Mouse (Mus musculus) mouse embryonic stem cell (cell line): ENCODE data around the gene Tfr2.

Source experiments
- in situ Hi-C, 2 experiments: fragments of 300-500 bp; cut with MboI; formaldehyde crosslinking; loops; 1 replicate in 1 of 2; 3 replicates in 1 of 2; pipeline ENCODE4 v1.14.3; 2019 to 2020; ENCODE audit warnings: low sequenced_read_pairs in 2 of 2, low pct_unique_long_range_greater_than_20kb in 1 of 2, mixed read lengths in 1 of 2; ENCODE audit not compliant: unreplicated experiment in 1 of 2

The Tfr2 gene

GRCm38 (mm10) chr5:137533117-137533827 is 36.4 kb upstream of the Tfr2 start, which contains the start of the genes Epo and Gnb2:
Gene Epo, minus strand, starts transcription at chr5:137533242.
Gene Gnb2, minus strand, starts transcription at chr5:137533510.
- in situ Hi-C loops = no loop called here

DNA sequence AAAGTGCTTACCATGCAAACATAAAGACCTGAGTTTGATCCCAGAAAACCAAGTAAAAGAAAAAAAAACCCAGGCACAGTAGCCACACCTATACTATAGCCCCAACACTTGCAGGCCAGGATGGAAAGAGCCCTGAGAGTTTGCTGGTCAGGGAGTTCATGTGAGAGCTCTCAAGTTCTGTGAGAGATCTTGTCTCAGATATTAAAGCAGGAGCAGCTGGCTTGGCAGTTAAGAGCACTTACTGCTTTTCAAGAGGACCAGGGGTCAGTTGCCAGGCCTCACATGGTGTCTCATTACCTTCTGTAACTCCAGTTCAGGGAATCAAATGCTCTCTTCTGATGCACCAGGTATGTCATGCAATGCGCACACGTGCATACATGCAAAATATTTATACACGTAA is 34.9 kb upstream of the Tfr2 start:
- in situ Hi-C loops = no loop called here

DNA sequence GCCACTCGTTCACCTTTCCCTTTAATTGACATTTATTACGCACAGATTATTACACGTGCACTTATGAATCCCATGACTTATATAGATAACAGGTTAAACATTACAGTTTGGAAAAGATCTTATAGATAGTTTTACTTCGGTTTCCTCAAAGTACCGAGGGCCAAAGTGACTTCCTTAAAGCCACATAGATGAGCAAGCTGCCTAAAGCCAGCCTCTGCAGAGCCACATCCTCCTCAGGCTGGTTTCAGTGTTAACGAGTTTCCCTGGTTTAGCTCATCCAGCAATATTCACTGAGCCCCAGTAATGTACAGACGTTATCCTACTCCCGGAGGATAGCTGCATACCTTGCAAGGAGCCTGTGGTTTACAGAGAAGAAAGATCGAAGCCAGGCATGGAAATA is 34.3 kb upstream of the Tfr2 start:
- in situ Hi-C loops = no loop called here

- in situ Hi-C loops = no loop called here
These were observed 32.2 kb upstream of the Tfr2 start for GRCm38 (mm10) chr5:137537461-137537860.

- in situ Hi-C loops = no loop called here
These were observed 30.3 kb upstream of the Tfr2 start for GRCm38 (mm10) chr5:137539291-137539801.

- in situ Hi-C loops = no loop called here
These were observed 28.6 kb upstream of the Tfr2 start for GRCm38 (mm10) chr5:137540991-137541390.

DNA sequence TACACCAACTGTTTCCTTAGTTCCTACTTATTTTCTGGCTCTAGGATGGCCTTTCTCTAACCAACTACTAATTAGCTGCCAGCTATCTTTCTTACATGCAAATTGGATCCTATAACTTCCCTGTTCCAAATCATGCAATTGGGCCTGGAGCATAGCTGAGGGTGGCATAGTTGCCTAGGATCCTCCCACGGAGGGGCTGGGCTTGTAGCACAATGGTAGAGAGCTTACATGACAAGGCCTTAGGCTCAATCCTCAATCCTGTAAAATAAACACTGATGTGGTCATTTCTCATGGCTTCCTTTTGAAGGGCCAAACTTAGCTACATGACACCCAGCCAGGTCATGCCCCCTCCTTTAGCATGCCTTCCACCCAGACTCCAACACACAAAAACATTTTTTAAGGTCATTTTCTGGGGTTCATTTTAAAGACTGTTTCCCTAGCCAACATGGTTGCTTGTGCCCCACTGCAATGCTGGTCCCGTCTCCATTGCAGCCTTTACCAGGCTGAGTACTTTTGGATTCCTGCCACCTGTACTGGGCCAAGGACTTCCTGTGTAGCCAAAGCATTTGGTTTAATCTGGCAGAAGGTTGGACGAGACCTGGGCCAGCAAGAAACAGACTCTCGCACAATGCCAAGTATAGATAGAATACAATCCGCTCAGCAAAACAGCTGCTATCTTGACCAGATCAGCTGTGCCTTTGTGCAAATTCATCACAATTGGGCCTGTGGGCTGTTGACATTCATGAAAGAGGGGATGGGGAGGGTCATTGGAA is 27.7 kb upstream of the Tfr2 start:
- in situ Hi-C loops = no loop called here

DNA sequence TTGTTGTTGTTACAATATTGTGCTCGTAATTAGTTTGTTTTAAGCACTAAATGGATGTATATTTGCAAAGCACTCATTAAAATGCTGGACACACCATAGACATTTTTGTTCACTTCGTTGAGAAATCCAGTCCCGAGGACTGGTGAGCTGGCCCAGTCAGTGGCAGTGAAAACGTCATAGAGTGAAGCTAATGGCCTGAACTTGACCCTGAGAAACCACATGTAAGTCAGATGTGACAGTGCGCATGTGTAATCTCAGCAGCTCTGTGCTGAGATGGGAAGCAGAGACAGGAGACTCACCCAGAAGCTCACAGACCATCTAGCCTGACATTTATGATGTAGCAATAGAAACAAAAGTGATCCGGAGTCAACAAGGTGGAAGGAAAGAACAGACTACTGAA is 24.7 kb upstream of the Tfr2 start:
- in situ Hi-C loops = no loop called here

GRCm38 (mm10) chr5:137545596-137545995 is 24.0 kb upstream of the Tfr2 start:
- in situ Hi-C loops = no loop called here

DNA sequence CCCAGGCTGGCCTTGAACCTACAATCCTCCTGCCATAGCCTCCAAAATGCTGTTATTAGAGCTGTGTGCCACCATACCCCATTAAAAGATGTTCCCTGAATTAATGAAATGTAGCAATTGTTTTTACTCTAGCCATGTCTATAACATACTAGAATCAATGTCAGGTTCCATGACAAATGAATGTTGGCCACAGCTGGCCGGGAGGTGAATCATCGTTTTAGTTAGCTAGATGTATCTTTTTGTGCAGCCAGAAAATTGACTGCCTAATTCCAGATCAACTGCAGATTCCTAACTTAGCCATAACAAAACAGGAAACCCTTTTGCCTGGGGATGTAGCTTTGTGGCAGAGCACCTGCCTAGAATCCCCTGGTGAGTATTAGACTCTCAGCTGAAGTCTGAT is 19.8 kb upstream of the Tfr2 start:
- in situ Hi-C loops = no loop called here

GRCm38 (mm10) chr5:137551119-137551518 is 18.5 kb upstream of the Tfr2 start:
- in situ Hi-C loops = no loop called here

- in situ Hi-C loops = no loop called here
These were observed 16.6 kb upstream of the Tfr2 start for GRCm38 (mm10) chr5:137553000-137553399.

DNA sequence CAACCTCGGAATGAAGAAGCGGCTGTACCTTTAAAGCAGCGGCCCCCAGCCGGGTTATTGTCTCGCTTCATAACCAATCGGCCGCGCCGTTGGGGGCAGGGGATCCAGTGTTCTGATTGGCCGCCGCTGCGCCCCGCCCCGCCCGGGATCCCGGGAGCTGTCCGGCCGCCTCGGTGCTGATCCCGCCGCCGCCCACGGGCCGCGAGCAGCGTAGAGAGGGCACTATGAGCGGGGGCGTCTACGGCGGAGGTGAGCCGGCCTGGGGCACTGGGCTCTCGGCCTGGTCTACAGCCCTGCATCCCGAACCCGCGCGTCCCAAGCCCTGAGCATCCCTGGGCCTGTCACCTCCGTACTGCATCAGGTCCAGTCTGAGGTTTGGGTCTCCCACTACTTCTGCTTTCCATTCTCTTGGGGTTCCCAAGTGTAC is 16.2 kb upstream of the Tfr2 start, which contains the start of gene Actl6b:
Actl6b (plus strand) TSS at position 107 of the 427 bp plus-strand sequence.
- in situ Hi-C loops = no loop called here

DNA sequence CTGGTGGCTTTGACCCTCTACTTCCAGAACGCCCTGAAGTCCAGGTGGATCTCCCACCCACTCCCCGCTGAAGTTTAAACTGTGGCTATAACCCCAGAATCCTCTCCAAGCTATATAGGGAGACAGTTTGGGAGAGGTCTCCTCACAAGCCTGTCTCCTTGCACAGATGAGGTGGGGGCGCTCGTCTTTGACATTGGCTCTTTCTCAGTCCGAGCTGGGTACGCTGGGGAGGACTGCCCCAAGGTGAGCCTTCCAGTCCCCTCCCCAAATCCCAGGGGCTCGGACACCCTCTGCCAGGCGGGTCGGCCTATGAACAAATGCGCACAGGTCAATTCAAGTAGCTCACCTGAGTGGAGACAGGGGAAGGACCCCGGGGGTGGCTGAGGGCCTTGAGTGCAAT is 15.7 kb upstream of the Tfr2 start:
- in situ Hi-C loops = no loop called here

DNA sequence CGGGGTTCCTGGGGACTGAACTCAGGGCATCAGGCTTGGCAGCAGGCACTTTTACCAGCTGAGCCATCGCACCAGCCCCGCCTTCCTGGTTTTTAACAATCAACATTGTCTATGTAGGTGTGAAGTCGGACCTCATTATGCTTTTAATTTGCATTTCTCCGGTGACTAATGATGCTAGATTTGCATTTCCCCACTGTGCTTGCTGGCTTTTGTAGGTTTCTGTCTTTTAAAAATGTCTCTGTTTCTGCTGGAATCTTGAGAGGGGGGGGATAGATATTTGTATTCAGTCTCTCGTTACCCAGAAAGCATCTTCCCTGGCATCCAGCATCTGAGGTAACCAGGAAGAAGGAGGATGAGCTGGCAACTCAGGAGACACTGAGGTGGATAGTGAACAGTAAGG is 8.1 kb upstream of the Tfr2 start:
- in situ Hi-C loops = no loop called here

- in situ Hi-C loops = no loop called here
These were observed 6.7 kb upstream of the Tfr2 start for GRCm38 (mm10) chr5:137562965-137563364.

DNA sequence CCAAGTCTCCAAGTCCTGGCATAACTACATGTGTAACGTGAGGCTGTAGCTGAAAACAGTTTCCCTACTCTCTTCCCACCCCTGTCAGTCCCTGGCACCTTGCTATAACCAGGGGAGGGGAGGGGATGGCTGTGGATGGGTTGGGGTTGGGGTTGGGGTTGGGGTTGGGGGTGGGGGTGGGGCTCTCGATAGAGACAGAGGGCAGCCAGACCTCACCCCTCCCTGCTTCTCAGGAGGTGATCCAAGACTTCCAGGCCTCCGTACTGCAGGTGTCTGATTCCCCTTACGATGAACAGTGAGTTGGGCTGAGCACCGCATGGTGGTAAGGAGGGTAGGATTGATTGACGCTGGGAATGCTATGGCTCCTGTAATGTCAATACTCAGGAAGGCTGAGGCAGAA is 3.9 kb upstream of the Tfr2 start:
- in situ Hi-C loops = no loop called here

- in situ Hi-C loops = no loop called here
These were observed 3.2 kb upstream of the Tfr2 start for GRCm38 (mm10) chr5:137566416-137566815.

DNA sequence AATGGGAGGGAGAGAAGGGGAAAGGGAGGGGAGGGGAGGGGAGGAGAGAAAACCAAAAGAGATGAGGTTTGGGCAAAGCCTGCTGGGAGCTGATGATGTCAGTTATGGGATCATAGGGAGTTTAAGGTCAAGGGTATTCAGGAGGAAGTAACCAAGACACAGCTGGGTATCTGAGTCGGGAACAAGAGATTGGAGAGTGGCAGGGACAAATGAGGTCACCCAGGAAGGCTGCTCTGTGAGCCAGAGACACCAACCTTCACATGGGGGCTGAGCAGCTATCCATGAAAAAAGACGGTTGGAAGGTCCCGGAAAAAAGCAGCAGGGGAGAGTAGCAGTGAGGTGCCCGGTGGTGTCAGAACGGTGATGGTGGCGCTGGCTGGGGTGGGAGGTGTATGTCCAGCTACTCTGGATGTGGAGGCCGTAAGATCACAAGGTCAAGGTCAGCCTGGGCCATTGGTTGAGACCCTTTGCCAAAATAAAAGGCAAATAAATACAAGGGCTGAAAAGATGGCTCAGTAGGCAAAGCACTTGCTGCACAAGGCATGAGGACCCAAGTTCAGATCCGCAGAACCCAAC is 1.3 kb upstream of the Tfr2 start:
- in situ Hi-C loops = no loop called here
